Mouse (Mus musculus): ENCODE measurements around the gene Llcfc1. TPM values are rescaled to one million over a fixed set of nuclear protein-coding genes. Genes with fewer than 3 reads are reported as not detected.

Llcfc1 gene
- total RNA-seq (2017): not detected in 2 replicates

DNA sequence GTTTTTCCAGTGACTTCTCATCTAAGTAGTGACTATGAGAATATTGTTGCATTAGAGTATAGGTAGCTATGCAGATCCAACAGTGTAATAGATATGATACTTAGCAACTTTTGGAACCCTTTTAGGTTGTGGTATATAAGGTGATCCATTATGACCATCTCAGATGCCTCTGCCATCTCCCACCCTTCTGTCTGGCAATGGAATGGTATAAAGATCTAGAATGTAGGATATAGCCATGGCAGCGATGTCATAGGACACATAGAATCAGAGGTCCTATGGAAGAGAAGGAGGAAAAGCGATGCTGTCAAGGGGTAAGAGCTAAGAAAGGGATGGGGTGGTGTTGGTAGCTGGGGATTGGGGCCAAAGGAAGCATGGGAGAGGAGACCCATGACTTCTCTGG is at the start of gene Llcfc1:
Gene Llcfc1, plus strand, starts transcription at position 301 of the 400 bp plus-strand sequence.
- ATAC-seq (ENCODE audit: extremely low read depth, insufficient number of reproducible peaks, low FRiP score, poor library complexity, severe bottlenecking): no peak

DNA sequence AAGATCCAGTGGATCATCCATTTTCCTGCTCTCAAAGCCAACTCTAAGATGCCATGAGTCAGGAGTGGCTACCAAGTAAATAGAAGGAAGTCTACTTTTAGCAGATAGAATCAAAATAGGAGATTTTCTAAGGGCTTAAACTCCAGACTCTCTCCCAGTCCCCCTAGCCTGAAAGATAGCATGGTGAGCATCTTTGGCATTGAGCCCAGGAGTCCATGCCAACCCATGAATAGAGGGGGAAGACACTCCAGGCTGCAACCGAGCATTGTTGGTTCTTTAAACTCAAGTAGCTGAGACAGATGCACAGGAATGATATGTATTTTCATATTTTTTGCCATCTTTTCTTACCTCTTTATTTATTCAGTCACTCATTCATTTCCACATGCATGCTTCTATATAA is 49.0 kb upstream of the Llcfc1 start:
- no peak for ATAC-seq (ENCODE audit: extremely low read depth, insufficient number of reproducible peaks, low FRiP score, poor library complexity, severe bottlenecking)

- no peak for ATAC-seq (ENCODE audit: extremely low read depth, insufficient number of reproducible peaks, low FRiP score, poor library complexity, severe bottlenecking)
These were observed 48.1 kb upstream of the Llcfc1 start, which contains the start of gene Trpv6 for GRCm38 (mm10) chr6:41636178-41636577. TSS of gene Trpv6 (minus strand) at chr6:41636405.

DNA sequence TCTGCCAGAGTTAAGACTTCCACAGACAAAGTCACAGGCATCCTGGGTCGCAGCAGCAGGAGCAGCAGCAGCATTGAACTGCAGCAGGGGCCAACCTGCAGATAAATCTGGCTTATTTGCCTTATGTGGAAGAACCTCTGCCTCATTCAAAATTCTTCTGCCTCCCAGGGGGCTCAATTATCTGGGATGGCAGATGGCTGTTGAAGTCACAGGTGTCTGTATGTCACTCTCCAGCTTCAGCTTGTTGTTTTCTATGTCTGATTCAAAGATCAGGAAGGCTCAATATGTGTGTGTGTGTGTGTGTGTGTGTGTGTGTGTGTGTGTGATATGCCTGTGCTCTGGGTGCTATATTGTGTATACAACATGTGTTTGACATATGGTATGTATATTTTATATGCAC is 46.8 kb upstream of the Llcfc1 start:
- ATAC-seq (ENCODE audit: extremely low read depth, insufficient number of reproducible peaks, low FRiP score, poor library complexity, severe bottlenecking): no peak

GRCm38 (mm10) chr6:41637927-41638506 is 46.2 kb upstream of the Llcfc1 start:
- ATAC-seq (ENCODE audit: extremely low read depth, insufficient number of reproducible peaks, low FRiP score, poor library complexity, severe bottlenecking): no peak

- ATAC-seq (ENCODE audit: extremely low read depth, insufficient number of reproducible peaks, low FRiP score, poor library complexity, severe bottlenecking): no peak
These were observed 43.8 kb upstream of the Llcfc1 start for GRCm38 (mm10) chr6:41640449-41640848.

DNA sequence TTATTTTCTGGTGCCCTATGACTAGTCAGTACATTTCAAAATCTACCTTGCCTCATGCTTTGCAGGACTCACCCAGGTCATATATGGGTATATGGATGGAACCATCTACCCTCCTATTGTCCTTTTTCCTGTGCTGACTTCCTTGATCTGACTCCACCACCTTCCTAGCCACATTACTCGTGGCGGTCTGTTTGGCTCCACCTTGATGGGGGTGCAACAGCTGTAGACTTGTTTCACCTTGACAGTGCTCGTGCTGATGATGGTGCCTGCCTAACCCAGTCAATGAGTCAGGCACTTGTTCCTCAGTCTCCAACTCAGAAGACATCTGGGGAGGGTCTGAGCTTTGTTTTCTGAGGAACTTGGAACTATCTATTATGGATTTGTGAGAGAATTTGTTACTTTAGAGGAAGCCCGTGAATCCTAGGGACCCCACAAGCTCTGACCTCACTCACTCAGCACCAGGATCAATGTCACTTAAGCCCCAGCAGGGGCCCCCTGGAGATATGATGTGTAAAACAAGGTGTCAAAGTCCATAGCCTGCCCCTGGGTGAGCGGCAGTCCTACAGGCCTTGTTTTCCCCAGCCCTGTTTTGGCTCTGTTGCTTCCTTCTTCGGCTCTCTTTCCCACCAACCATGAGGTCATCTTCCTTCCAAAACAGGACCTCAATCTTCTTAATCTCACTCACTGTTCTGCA is 42.9 kb upstream of the Llcfc1 start:
- ATAC-seq (ENCODE audit: extremely low read depth, insufficient number of reproducible peaks, low FRiP score, poor library complexity, severe bottlenecking): no peak

DNA sequence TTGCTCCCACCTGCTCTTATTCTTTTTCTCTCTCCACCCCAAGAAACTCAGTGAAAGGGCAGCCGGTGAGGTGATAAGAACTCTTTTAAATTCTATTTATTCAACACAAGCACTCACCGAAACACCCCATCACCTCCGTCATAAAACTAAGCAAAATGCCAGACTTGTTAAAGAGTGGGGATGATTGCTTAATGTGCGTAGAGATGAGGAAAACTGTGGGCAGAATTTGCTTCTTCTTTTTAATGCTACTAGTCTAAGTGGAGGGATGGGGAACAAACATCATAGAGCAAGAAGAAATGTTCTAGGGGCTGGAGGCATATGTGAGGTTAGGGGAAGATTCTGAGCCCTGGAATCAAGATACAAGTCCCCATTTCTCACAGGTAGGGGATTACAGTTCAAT is 41.5 kb upstream of the Llcfc1 start:
- ATAC-seq (ENCODE audit: extremely low read depth, insufficient number of reproducible peaks, low FRiP score, poor library complexity, severe bottlenecking): no peak

DNA sequence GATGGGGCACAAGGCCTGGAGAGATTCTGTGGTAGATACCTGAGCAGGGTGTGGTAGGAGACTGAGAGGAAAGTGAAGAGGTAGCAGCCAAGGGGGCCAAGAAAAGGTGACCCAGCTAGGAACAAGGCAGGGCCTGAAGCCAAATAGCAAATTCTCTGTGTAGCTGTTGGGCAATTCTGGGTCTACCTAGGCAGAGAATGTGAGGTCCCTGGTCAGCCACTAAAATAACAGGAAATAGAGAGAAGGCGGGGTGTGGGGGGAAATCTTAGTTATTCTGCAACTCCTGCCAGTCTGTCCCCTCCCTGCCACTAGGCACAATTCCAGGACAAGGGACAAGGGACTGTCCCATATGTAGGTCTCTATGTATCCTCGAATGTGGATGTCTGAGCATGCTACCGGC is 41.0 kb upstream of the Llcfc1 start:
- ATAC-seq (ENCODE audit: extremely low read depth, insufficient number of reproducible peaks, low FRiP score, poor library complexity, severe bottlenecking): no peak

GRCm38 (mm10) chr6:41646220-41646619 is 38.0 kb upstream of the Llcfc1 start:
- ATAC-seq (ENCODE audit: extremely low read depth, insufficient number of reproducible peaks, low FRiP score, poor library complexity, severe bottlenecking): no peak

DNA sequence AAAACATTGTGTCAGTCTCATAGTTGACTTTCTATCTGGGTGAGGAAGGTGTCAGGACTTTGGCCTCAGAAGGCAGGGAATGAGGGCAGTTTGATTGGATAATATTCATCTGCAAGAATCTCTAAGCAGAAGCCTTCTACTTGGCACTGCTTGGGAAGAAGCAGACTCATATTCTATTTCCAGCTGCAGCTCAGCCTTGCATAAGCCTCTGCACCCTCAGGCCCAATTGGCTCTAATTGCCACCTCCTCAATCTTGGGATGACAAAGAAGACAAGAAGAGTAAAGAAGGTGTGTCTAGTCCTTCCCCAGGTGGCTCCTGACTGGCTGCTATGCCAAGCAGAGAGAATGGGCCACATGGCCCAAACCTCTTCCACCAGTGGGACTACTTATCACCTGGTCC is 37.6 kb upstream of the Llcfc1 start:
- ATAC-seq (ENCODE audit: extremely low read depth, insufficient number of reproducible peaks, low FRiP score, poor library complexity, severe bottlenecking): no peak

DNA sequence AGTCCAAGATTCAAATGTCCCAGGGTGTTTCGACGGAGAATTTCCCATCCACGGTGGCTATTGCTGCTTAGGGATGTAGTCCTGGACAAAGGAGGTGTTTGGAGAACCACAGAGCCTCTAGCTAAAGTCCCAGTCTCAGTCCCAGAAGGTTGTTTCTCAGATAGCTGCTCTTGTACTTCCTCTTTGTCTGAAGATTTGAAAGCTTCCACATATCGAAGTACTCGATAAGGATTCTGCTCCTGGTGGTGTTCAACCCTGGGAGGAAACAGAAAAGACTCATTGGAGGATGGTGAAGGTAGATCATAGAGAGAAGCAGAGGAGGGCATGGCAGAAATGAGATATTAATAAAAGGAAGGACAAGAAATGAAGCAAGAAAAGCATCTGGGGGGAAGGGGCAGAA is 31.1 kb upstream of the Llcfc1 start:
- no peak for ATAC-seq (ENCODE audit: extremely low read depth, insufficient number of reproducible peaks, low FRiP score, poor library complexity, severe bottlenecking)

DNA sequence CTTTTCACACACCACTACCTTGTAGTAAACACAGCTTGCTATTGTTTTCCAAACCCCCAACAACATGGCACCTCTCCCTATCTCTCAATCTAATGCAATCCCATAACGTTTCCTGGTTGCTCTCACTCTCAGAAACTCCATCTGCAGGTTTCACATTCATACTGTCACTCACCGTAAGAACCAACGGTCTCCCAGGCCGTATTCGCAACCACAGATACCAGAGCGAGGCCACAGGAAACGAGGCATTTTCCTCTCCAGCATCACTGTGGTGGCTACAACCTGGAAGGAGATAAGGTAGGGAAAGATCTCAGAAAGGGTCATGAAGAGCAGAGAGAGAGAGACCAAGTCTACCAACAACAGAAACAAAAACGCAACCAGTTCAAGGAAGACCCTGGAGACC is 29.6 kb upstream of the Llcfc1 start:
- ATAC-seq (ENCODE audit: extremely low read depth, insufficient number of reproducible peaks, low FRiP score, poor library complexity, severe bottlenecking): no peak

DNA sequence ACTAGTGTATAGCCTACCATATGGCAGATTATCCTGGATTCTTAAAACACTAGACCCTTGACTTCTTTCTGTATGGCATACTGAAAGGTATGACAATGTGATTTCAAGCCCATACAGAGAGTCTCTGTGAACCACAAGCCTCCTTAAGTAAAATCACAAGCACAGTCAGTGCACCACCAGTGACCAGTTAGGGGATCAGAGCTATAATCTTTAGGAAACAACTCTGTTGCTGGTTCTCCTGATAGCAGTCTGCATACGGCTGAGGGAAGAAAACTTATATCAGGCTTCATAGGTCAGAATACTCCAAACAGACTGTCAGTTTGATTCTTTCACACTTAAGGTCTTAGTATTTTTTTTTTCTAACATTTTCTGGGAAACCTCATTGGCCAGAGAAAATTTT is 25.7 kb upstream of the Llcfc1 start:
- ATAC-seq (ENCODE audit: extremely low read depth, insufficient number of reproducible peaks, low FRiP score, poor library complexity, severe bottlenecking): no peak

DNA sequence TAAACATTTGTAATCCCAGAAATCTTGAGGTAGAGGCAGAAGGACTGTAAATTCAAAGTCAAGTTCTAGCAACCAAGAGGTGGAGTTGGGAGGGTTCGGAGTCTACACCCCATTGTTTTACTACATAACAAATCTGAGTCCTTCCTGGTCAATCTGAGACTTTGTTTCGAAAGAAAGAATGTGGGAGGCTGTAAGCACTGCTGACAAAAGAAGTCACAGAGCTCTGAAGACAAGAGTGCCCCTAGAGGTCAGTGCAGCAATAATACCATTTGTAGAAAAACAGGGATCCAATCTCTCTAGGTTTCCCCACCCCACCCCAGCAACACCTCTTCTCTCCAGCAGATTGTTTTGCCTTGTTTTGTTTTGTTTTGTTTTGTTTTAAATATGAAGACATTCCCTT is 21.9 kb upstream of the Llcfc1 start:
- no peak for ATAC-seq (ENCODE audit: extremely low read depth, insufficient number of reproducible peaks, low FRiP score, poor library complexity, severe bottlenecking)

DNA sequence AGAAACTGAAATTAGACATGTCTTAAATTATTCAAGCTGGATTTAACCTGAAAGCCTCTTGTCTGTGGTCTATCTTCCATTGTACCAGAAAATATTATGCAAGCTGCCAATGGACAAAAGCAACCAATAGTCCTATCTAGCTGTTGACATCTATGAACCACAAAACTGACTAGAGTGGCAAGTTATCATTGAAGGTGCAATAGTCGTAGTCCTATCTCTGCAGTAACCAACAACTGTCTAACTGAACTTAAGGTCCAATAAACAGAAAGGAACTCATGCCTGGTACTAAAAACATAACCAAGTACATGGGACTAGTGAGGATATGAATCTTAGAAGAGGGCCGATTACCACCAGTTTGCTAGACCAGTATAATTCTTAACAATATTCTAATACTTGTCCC is 7.7 kb upstream of the Llcfc1 start:
- no peak for ATAC-seq (ENCODE audit: extremely low read depth, insufficient number of reproducible peaks, low FRiP score, poor library complexity, severe bottlenecking)

GRCm38 (mm10) chr6:41680669-41681068 is 3.6 kb upstream of the Llcfc1 start, which contains the start of gene Trpv5:
TSS of gene Trpv5 (minus strand) at chr6:41680769.
- no peak for ATAC-seq (ENCODE audit: extremely low read depth, insufficient number of reproducible peaks, low FRiP score, poor library complexity, severe bottlenecking)

DNA sequence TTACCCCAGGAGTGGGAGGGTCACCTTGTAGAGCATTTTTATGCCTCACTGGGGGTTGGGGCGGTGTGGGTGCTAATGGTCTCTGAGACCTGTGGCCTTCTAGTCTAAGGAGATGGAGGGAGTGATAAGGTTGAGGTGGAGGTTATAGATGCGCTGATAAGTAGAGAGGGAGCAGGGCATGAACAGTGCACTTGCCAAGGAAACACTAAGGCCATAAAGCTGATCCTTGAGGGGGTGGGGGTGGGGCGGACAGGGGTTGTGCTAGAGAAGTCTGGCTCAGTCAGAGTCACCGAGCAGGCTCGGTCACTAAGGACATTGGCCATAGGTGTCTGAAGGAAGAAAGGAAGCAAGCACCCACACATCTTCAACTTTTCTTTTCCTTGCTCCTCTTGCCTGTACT is 2.6 kb upstream of the Llcfc1 start:
- no peak for ATAC-seq (ENCODE audit: extremely low read depth, insufficient number of reproducible peaks, low FRiP score, poor library complexity, severe bottlenecking)

DNA sequence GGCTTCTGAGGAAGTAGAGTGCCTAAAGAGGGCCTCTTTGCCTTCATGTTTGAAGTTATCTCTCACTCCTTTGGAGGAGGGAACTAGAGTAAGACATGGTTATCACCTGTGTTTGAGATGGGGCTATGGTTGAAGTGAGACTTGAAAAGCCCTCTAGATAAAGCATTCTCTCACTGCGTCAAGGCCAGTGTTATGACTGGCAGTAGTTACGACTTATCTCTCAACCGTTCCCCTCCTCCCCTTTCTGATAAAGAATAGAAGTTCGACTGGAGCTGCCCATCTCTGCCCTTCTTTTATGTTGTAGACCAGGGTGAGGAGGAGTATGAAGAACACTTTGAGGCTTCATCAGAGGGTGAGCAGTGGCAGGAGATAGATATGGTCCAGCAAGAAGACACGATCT is 680 bp downstream of the Llcfc1 start:
- no peak for ATAC-seq (ENCODE audit: extremely low read depth, insufficient number of reproducible peaks, low FRiP score, poor library complexity, severe bottlenecking)

DNA sequence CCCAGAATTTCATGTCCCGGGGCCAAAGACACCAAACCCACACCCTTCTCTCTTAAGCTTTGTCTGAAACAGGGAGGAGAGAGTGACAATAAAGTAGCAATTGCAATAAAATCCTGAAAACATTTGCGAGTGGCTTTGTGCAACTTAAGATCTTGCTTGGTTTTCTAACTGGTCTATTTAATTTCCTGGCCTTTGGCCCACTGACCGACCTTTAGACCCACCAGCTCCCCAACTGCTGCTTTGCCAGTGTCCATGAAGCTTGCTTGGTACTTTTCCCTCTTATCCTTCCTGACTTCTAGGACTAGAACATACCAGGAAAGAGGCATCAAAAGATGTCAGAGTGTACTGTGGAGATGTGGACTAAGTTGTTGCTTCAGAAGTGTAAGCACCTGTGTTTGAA is 1.4 kb downstream of the Llcfc1 start:
- no peak for ATAC-seq (ENCODE audit: extremely low read depth, insufficient number of reproducible peaks, low FRiP score, poor library complexity, severe bottlenecking)

DNA sequence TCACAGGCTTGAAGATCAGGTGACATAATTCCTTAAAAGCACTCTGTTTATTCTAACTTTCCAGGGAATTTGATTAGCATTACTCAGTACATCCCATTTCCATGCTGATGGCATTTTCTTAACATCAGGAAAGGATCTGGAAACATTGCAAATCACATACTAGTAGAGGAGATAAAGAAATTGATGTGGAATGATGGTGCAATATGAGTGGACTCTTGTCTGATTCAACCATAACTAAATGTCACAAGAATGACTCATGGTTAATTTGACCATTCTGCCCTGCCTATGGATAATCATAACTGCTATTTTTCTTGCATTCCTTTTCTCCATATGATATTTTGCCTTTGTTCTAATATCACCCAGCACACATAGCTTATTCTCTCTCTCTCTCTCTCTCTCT is 8.0 kb downstream of the Llcfc1 start:
- no peak for ATAC-seq (ENCODE audit: extremely low read depth, insufficient number of reproducible peaks, low FRiP score, poor library complexity, severe bottlenecking)
